Mouse (Mus musculus): Measurements from ENCODE around the gene 1700020N01Rik.

Gene 1700020N01Rik

DNA sequence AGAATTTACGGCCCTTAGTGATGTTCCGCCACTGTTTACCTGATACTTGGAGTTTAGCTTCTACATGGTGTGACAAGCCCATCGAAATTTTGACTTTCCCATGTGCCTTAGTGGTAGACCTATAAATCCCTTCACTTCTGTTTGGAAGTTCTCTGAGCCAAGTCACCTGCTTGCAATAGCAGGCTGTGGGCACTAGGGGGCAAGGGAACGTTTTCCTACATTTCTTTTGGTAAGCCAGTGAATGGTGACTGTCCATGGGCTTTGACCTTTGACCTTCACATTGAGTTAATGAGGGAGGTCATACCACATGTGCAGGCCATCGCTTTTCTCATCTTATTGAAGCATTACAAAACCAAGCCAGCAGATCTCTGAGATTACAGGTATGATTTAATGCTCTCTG lies 8.0 kb downstream of the 1700020N01Rik start:
- DNase-seq (ENCODE audit: extremely low read depth, low read depth): peak; percentile 14

DNA sequence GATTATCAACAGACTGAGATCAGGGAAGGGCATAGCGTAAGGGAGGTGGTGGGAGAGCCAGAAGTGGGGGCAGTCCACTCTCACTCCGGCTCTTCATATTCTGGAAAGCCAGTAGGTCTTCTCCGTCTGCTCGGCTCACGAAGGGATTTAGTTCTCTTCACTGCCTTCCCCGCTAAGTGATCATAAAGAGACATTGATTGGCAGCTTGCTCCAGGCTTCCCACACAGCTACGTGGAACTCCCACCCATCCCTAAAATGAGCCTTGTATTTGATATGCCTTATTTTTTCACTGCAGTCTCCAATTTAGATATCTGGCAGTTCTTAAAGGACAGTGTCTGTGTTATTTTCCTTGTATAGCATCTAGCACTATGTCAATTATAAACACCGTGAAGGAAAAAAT lies 11.5 kb downstream of the 1700020N01Rik start:
- DNase-seq (ENCODE audit: extremely low read depth, low read depth): no peak

DNA sequence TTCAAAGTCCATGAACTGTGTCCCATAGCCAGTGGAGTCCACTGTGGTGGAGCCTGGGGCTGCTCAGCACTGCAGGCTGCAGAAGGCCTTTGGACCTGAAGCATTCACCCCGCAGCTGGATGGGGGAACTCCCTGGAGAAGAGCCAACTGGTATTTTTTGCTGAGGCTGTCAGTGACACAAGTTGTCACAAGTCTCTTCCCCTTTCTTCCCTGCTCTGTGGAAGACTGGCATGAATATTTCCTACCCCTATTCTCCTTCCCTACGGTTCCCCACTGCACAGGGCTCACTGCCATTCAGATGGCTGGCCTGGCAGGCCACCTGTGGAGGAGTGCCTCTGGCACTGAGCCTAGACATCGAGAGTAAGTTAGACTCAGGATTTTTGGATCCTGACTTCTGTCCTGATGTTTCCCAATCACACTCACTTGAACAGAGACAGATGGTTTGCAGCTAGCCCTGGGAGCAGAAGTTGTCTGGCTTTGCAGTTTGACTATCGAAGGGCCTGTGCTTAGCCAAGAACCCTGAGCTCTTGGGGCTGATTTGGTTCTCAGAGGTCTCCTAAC lies 12.1 kb downstream of the 1700020N01Rik start:
- DNase-seq (ENCODE audit: extremely low read depth, low read depth): peak; percentile 4

DNA sequence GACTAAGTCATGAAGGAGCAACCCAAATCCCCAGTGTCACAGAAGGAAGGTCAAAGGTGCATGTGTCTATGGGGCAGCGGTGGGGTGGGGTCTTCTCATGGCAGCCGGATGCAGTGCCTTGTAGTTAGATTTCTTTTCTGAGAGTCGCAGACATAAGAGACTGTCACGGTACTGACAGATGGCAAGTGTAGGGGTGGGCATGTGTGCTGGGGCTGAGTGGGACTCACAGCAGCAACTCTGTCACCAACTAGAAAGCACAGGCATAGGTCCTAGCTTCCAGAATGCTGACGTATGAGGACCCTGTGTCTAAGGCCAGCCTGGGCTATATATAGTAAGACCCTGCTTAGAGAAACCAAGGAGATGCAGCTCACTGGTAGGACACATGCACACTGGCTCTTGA lies 12.7 kb downstream of the 1700020N01Rik start:
- DNase-seq (ENCODE audit: extremely low read depth, low read depth): no peak

DNA sequence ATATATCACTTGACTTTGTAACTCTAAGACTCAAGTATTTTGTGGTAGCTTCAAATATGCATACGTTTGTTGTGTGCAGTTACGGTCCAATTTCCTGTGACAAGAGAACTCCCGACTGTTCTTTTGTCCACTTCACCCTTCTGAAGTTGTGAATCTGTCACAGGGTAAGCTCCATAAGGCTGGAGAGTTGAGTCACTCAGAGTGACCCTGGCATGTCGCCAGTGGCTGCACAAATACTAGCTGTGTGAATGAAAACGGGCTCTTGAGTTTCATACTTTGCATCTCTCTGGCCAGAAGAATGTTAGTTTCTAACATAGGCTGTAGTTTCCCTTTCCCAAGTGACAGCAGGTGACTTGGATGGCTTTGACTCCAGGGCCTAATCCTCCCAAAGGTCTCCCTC lies 14.0 kb downstream of the 1700020N01Rik start:
- no peak for DNase-seq (ENCODE audit: extremely low read depth, low read depth)

DNA sequence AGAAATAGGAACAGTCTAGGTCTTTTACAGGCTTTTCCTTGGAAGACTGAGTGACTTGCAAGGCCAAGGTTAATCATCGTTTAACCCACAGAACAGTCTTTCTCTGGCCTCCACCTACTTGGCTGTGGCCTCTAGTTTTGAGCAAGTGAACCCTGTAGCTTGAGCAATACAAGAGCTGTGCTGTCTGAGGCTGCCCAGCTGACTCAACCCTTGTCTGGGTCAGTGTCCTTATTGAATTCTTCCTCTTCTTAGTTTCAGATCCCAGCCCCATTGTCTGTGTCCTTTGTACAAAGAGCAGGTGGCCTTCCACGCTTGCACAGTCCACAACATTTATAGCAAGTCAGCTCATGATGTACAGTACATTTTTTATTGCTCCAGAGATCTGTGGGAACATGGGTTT lies 16.6 kb downstream of the 1700020N01Rik start:
- DNase-seq (ENCODE audit: extremely low read depth, low read depth): no peak

DNA sequence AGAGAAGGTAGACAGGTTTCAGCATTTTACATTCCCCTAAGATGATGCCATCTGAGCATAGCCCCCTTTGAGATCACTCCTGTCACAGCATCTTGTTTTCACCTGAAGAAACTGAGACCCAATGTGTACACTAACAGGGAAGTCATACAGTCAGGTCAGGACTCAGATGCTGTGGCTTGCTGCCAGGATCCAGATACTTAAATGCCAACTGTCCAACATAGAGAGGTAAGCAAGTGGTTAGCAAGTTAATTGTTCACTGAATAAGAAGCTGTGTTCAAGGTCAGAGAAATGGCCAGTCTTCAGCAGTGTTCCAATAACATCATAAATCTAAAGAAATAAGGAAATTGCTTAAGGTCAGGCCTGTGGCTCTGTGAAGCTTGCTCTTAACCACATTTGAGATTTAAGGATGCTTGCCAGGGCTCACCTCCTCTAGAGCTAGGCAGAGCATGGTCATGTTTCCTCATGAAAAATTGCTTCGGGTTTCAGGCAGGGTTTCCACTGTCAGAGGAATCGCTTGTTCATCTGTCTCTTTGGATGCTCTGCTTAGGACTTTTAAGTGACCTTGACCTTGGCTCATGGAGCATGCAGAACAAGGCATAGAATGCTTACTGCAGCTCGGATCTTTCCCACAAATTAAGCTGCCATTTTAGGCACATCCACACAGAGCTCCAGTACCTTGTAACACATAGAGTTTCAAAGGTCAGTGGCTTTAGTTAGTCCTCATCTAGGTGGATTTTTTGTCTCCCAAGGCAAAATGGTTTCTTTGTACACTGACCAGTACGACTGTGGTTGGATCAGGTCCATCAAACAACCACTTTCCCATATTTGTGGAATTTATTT lies 20.3 kb downstream of the 1700020N01Rik start:
- DNase-seq (ENCODE audit: extremely low read depth, low read depth): no peak

DNA sequence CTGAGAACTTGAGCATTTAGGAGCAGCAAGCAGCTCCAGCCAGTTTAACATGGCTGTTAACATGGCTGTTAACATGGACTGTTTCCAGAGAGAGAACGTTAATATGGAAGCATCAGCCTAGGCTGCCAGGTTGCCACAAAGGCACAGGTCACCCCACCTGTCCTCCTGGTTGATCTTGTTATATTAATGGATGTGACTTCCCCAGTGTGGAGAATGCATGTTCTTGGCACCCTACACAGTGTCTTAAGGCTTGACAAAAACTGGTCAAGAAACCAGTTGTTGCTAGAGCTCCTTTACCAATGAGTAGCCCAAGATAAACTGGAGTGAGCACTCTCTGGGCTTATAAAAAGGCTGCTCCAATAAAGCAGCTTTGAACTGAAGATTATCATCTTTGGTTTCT lies 21.6 kb downstream of the 1700020N01Rik start:
- no peak for DNase-seq (ENCODE audit: extremely low read depth, low read depth)

DNA sequence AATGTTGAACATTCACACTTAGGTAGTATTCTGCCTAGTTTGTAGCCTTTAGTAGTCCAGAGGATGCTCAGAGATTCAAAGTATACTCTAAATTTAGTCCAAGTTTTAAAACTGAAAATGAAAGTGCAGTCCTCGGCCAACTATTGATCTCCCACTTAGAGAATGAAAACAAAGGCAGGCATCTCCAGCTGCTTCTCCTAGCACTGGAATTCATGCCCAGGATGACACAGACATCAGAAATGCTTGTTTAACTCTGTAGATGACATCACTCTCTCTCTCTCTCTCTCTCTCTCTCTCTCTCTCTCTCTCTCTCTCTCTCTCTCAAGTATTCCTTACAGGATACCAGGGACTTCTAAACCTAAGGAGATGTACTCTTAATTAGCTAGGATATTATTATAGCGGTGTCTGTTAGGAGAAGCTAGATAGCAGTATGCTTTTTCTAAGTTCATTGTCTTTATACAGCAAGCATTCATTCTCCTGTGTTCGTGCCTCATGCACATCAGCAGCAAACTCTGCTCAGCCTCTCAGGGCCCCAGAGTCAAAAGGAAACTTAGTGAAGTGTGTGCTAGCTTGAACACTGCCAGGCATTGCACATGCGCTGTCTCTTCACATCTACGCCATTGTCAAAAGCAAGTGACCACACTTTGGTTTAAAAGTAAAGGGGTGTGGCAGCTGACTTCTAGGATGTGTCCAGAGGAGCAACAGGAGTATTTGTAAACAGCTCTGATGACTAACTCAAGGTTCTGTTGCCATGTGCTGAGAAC lies 26.0 kb downstream of the 1700020N01Rik start:
- no peak for DNase-seq (ENCODE audit: extremely low read depth, low read depth)

DNA sequence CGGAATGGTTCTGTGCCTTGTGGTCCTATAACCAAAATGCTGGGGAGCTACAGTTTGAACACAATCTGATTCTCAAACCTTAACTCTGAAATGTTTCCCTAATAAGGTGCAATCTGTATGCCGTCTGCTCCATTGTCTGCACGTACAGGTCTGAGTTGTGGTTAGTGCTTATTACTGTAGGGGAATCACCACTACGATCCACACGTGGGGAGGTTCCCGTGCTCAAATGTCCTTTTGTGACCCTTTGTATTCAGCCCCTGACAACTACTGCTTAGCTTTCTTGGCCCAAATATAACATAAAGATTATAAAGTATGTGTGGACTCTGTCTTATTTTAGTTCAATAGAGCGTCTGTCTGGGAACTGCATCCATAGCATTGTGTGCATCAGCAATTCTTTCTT lies 29.1 kb downstream of the 1700020N01Rik start:
- DNase-seq (ENCODE audit: extremely low read depth, low read depth): no peak

DNA sequence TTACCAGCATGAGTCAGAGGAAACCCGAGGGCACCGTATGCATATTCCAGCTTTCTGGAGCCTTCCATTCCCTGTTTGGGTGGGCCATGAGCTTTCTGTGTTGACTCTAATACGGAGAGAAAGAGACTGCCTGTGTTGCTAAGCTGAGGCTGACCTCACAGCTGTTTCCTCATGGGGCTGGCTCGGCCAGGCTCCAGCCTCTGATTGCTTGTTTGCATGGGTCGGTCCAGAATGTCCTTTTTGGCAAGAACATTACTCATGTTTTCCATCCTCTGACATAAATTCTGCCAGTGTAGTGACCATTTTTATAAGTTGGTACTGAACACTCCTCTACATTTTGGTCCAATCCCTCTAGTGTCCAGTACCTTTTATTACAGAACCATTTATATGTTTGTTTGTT lies 35.6 kb downstream of the 1700020N01Rik start:
- DNase-seq (ENCODE audit: extremely low read depth, low read depth): no peak

DNA sequence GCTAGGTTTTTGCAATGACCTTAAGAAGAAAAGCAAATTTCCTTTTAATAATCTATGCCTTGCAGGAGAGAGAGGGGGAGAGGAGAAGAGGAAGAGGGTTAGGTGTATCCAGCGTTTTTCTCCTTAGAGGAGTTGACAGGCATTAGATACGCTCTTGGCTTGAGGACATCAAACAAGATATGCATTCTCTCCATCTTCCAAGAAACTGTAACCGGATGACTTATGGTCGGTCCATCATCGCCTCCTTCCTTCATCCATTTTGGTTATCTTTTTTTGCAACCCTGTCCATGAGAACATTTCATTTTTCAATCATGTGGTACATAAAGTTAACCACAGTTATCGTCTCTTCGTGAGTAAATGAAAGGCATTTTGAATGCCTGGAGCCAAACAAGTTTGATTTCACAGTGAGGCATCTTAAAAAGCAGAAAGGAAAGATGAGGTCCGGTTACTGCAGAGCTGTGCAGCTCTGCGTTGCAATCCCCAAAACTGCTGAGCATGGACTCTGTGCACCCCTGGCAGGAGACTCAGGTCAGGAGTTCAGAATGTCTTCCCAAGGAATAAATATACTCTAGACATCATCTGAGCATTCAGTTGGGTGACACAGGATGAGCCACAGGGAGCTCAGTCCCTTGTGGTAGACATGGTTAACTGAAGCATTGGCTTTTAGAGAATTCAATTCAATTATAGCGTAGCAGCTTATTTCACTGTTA lies 36.2 kb downstream of the 1700020N01Rik start:
- DNase-seq (ENCODE audit: extremely low read depth, low read depth): no peak

DNA sequence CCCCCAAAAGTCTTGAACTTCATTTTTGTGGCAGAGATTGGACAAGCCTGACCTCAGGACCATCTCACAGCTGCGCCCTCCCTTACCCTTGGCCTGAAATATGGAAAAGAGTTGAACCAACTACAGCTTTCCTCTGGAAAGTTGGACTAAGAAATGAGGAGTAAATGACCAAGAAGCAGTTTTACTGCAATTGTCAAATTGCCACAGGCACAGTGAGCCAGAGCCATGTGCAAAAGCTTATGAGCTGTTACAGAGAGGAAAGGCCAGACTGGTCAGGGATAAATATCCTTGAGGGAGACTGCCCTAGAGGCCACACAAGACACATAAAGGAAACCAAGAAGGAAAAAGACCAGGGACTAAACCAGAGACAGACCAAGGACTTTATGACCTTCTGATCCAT lies 38.5 kb downstream of the 1700020N01Rik start:
- DNase-seq (ENCODE audit: extremely low read depth, low read depth): no peak

DNA sequence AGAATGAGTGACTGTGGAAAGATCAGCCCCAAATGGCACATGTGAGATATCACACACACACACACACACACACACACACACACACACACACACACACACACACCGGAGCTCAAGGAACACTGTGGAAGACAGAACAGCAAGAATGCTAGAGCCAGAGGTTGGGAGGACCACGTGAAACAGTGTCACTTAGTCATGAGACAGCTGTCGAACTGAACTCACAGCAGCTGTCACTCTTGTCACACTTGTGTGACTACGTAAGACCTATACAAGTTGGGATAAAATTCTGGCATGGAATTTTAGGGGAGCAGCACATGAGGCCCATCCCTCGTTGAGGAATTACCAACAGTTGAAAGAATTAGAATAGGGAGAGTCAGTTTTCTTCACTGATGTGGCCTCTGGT lies 39.7 kb downstream of the 1700020N01Rik start:
- DNase-seq (ENCODE audit: extremely low read depth, low read depth): no peak

DNA sequence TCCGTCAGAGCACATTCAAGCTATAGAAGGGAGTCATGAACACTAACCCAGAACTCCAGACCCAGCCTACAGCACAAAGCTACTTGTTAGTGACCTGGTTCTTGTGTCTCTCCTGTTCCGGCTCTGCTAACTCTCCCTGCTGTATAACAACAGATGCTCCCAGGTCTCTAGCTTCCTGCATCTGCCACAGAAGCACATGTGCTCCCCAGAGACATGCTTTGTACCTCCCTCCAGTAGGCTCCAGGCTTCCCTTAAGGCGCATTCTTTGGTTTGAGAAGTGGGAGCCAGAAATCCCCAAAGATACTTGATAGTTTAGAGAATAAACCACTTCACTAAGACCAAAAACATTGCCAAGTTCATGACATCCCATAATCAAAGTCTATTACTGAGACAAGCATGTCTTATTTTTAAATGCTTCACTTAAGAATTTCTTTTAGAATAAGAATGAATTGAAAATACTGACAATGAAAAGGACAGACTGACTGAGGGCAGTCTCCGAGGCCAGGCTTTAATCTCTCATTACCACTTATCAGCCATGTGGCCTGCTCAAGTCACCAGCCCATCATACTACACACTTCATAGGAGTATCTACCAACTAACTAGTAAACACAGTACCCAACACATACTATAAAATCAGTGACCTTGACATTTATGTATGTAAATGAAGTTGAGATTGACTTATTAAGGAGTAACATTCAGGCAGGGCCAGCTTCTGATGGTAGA lies 43.2 kb downstream of the 1700020N01Rik start:
- DNase-seq (ENCODE audit: extremely low read depth, low read depth): no peak

DNA sequence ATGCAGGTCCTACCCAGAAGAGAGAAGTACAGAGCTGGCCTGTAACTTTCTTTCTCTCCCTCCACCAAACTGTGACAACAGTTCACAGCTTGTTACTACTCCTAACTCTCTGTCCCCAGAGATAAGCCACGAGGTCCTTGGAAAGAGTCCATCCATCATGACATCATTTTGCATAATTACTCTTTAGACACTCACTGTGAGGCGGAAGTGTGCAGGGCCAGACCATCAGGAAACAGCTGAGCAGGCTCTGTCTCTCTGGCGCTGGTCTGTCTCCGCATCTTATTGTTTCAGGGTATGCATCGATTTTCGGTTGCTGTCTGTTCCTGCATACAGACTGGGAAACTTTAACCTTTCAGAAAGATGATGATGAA lies 43.8 kb downstream of the 1700020N01Rik start:
- DNase-seq (ENCODE audit: extremely low read depth, low read depth): peak; percentile 6

DNA sequence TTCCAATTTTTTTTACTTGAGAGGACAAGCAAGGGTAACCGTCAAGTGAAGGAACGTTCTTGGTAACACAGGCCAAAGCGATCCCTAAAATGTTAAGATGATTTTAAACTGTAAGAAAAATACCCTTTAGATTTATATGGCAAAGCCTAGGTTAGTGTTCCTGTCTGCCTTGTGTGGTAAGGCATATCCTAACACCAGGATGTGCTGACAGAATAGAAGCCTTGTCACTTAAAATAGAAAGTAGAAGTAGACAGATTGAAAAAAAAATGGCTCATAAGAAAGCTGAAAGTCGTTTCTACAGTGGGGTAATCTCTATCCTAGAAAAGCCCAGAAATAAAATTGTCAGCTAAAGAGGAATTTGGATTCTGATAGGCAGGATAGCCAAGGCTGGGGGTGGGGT lies 58.4 kb downstream of the 1700020N01Rik start:
- DNase-seq (ENCODE audit: extremely low read depth, low read depth): no peak

DNA sequence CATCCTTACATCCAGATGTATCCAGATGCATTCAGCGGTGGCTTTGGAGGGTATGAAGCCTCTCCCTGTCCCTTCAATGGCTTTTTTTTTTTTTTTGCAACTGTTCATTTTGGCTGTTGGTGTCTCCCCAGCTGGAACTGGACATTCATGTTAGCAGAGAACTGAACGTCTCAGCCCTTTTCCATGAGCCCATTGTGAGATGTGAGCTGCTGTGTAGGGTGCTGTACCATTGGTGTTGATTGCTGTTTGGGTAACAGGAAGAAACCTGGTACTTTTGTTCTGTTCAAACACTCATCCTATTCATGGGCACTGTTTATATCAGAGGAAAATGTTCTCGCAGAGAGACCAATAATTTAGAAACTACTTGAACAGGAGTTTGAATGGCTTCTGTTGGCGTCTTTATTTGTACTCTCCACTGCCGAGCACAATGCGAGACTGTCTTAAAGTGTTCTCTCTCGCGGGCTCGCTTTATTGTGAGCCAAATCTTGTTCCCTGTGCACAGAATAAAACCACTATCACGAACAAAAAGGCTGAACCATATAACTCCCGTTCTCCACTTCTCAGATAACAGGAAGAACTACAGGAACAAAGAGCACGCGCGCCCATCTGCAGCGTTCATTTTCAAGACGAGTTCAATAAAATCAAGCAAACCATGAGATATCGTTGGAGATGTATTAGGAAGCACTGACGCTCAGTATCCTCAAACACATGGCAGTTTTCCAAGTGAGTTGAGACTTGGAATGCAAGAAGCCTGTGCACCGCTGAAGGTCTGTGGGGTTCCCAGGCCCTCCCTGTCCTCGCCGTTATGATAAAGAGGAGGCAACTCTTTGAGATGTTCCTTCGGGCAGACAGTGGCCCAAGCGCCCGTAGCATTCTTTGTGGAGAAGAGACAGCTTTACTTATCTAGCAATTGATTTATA lies 59.7 kb downstream of the 1700020N01Rik start:
- no peak for DNase-seq (ENCODE audit: extremely low read depth, low read depth)

DNA sequence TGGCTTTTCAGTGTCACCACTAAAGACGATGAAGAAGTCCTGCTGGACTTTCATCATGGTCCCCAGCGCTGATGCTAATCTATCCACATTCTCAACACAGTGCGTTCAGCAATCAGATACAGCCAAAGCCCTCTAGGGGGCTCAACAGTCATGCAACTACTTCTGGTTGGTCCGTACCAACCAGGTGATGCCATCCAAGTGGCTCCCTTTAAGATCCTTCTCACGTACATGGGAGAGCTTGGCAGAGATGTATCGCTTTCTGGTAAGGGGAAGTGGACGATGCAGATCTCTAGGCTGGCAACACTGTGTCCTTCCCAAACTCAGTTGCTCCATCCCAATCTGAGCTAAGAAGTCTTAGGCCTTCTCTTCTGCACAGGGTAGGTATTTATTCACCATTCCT lies 60.5 kb downstream of the 1700020N01Rik start:
- DNase-seq (ENCODE audit: extremely low read depth, low read depth): no peak

DNA sequence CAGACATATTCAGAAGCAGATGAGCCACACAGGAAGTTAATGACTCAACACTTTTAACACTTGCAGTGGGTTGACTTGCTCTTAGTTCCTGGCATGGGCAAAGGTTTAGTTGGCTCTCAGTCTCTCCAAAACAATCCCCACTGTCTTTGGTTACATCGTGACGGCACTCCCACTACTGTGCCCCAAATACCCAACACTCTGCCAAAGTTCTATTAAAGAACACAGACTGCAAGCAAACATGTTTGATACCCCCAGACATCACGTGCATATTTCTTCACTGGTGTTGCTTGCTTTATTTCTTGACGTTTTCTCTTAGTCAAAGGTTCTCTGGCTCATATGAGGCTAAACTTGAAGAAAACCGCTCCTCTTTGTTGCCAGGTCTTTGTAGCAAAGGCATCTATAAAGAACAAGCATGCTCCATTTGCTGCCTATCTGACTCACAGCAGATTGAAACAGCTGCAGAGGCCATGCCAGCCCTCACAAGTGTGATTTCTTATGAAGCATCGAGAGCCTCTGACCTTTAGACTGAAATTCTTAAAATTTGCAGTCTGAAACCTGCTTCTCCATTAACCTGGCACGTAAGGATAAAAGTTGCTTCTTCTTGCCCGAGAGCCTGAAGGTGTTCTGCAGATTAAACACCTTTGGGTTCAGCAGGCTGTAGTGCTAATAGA lies 66.8 kb downstream of the 1700020N01Rik start:
- no peak for DNase-seq (ENCODE audit: extremely low read depth, low read depth)

Measured in MEL-GATA-1-ER (cell line).